Mouse (Mus musculus) liver, postnatal 0 days (tissue): ENCODE measurements at regions not wholly inside any gene's neighbourhood (a gene's known extent, or its start where the extent isn't known, plus 50 kb on each side); places are given as distances from the start of the nearest gene placed in this dataset.
A peak's percentile ranks its signal among the peaks of the same experiment; 100 is the strongest.

Experiments used
- ATAC-seq: fragments of 200-750 bp; cut with Nextera tagmentation; 2 replicates; pipeline ENCODE4 v1.8.0; 2017; ENCODE audit warnings: mild to moderate bottlenecking, moderate library complexity
- DNase-seq: peaks from one replicate; pipeline ENCODE4 v3.0.0-alpha.2; 2016
- H3K27ac ChIP-seq: fragments of 300-500 bp; sonication (generic); 2 replicates; pipeline ENCODE4 v1.5.1; 2014; ENCODE audit warnings: antibody characterized with exemption, moderate library complexity, mild to moderate bottlenecking, low read depth
- H3K27me3 ChIP-seq: fragments of 300-500 bp; sonication (generic); 2 replicates; pipeline ENCODE4 v1.6.1; 2014; ENCODE audit warnings: low read length, control low read depth, mixed read lengths; ENCODE audit not compliant: insufficient read depth
- H3K36me3 ChIP-seq: fragments of 300-500 bp; sonication (generic); replicated peaks from 2 replicates; pipeline ENCODE4 v1.6.1; 2014; ENCODE audit warnings: mild to moderate bottlenecking, control low read depth, low read length, moderate library complexity, mixed read lengths; ENCODE audit not compliant: insufficient read depth
- H3K4me1 ChIP-seq: fragments of 300-500 bp; sonication (generic); 2 replicates; pipeline ENCODE4 v1.6.1; 2014; ENCODE audit warnings: antibody characterized with exemption, mild to moderate bottlenecking, control low read depth; ENCODE audit not compliant: insufficient read depth
- H3K4me2 ChIP-seq: fragments of 300-500 bp; sonication (generic); 2 replicates; pipeline ENCODE4 v1.6.1; 2014; ENCODE audit warnings: low read depth, mild to moderate bottlenecking, low read length, moderate library complexity, mixed read lengths
- H3K4me3 ChIP-seq: fragments of 300-500 bp; sonication (generic); 2 replicates; pipeline ENCODE4 v1.5.1; 2014; ENCODE audit warnings: low read depth, low read length
- H3K9ac ChIP-seq: fragments of 300-500 bp; sonication (generic); replicated peaks from 2 replicates; pipeline ENCODE4 v1.6.1; 2014; ENCODE audit warnings: mild to moderate bottlenecking, moderate library complexity
- H3K9me3 ChIP-seq: fragments of 300-500 bp; sonication (generic); 2 replicates; pipeline ENCODE4 v1.6.1; 2016; ENCODE audit warnings: mild to moderate bottlenecking, control low read depth, low read length, mixed read lengths
- CTCF ChIP-seq: sonication (generic); IDR thresholded peaks from 2 replicates; pipeline ENCODE4 v1.5.1; 2016; ENCODE audit warnings: antibody characterized with exemption, low read depth
- EP300 ChIP-seq: IDR thresholded peaks from 2 replicates; pipeline ENCODE4 v1.6.1; 2016; ENCODE audit warnings: antibody characterized with exemption, low read depth, mild to moderate bottlenecking
- WGBS: fragments of 180-500 bp; shearing (Covaris S2); extraction: QIAGEN DNeasy Blood & Tissue Kit; methylation state at CpG from one replicate; pipeline ENCODE4 v1.1.7; 2014; ENCODE audit not compliant: insufficient replicate concordance; 5-methylcytosine and 5-hydroxymethylcytosine counted together

- ATAC-seq = no peak
- Histone ChIP-seq H3K9me3 (no peaks in the 10 kb centered on the region), H3K9ac (no peak overlapping the region), H3K4me2 (no peak overlapping the region), H3K36me3 (no peaks in the 10 kb centered on the region), H3K27me3 (no peaks in the 10 kb centered on the region), H3K27ac (no peak overlapping the region), H3K4me3 (no peak overlapping the region), H3K4me1 (no peaks in the 10 kb centered on the region)
- no peak for TF ChIP-seq EP300
- no peak for TF ChIP-seq CTCF
- DNase-seq = no peak
- WGBS = 79% methylated on average over 3 of the region's 3 CpGs
These were observed 166.8 kb upstream of the Fam84a start for GRCm38 (mm10) chr12:14318693-14319092.

DNA sequence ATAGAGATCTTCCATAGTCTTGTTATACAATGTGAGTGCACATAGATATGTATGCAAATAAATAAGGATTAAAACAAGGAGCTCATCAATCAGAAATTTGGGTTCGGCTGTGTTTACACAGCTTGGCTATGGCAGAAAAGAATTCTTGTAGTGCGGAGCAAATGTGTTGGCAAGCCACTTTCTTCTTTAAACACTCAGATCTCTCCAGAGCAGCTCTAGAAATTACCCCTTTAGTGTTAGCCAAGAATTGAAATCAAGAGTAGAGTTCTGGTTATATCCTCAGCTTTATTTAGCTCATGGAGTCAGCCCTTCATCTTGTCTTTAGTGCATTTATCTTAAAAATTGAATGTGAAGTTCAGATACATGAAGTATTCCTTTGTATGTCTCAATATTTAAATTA lies 164.5 kb upstream of the Fam84a start:
- H3K9me3 ChIP-seq = no peaks in the 10 kb centered on the region
- no peak for TF ChIP-seq EP300
- no peaks in the 10 kb centered on the region for H3K27me3 ChIP-seq
- no peak overlapping the region for H3K4me3 ChIP-seq
- ATAC-seq = no peak
- no peak overlapping the region for H3K4me2 ChIP-seq
- no peak overlapping the region for H3K9ac ChIP-seq
- no peaks in the 10 kb centered on the region for H3K36me3 ChIP-seq
- no peak overlapping the region for H3K27ac ChIP-seq
- no peak for DNase-seq
- H3K4me1 ChIP-seq = no peaks in the 10 kb centered on the region
- 68% methylated on average over 2 of the region's 2 CpGs for WGBS

GRCm38 (mm10) chr12:14315780-14316179 lies 163.9 kb upstream of the Fam84a start:
- Histone ChIP-seq H3K4me1 (no peaks in the 10 kb centered on the region), H3K4me2 (no peak overlapping the region), H3K27ac (no peak overlapping the region), H3K9me3 (no peaks in the 10 kb centered on the region), H3K4me3 (no peak overlapping the region), H3K9ac (no peak overlapping the region), H3K27me3 (no peaks in the 10 kb centered on the region), H3K36me3 (no peaks in the 10 kb centered on the region)
- no peak for DNase-seq
- TF ChIP-seq EP300 = no peak
- TF ChIP-seq CTCF = peak; percentile 43
- no peak for ATAC-seq
- WGBS = 62% methylated on average over 5 of the region's 5 CpGs

GRCm38 (mm10) chr12:14302366-14302930 lies 150.6 kb upstream of the Fam84a start:
- Histone ChIP-seq H3K36me3 (no peaks in the 10 kb centered on the region), H3K9me3 (no peaks in the 10 kb centered on the region), H3K4me3 (no peak overlapping the region), H3K9ac (no peak overlapping the region), H3K4me1 (no peaks in the 10 kb centered on the region), H3K4me2 (no peak overlapping the region), H3K27ac (no peak overlapping the region), H3K27me3 (no peaks in the 10 kb centered on the region)
- WGBS = 31% methylated on average over 2 of the region's 2 CpGs
- DNase-seq = no peak
- peak; percentile 41; the same call in 1 of the 2 replicates for ATAC-seq
- TF ChIP-seq CTCF (no peak), EP300 (peak; percentile 29; the same call in 1 of the 2 replicates)

DNA sequence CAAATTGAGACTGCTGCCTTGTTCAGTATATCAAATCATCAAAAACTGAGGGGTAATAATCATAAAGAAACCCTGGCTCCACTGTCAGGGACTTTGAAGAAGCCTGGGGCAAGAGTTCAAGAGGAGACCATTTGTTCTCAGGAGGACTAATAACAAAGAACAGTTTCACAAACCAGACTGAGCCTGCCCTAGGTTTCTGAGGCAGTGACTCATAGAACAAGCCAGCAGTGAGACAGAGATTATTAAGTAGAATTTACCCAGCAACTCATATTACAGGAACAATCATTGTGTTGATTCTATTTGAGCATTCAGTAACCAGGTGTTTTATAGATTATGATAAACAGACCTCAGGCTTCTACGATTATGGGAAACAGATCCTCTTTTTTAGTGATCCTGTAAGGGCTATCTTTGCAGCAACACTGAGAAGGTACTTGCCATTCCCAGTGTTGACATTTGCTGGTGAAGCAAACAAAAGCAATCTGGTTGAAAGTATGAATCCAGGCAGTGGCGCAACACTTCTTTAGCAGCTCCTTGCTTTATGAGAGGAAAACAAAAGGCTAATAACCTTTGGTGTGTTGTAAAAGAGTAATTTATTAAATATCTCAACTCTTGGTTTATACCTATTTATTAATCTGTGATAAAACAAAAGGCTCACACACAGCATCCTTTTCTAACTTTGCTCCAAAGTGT lies 150.0 kb upstream of the Fam84a start:
- Histone ChIP-seq H3K4me3 (no peak overlapping the region), H3K4me1 (no peaks in the 10 kb centered on the region), H3K4me2 (no peak overlapping the region), H3K9ac (no peak overlapping the region), H3K27me3 (no peaks in the 10 kb centered on the region), H3K9me3 (no peaks in the 10 kb centered on the region), H3K27ac (no peak overlapping the region), H3K36me3 (no peaks in the 10 kb centered on the region)
- 46% methylated on average over 2 of the region's 2 CpGs for whole genome bisulfite sequencing
- DNase-seq = no peak
- ATAC-seq = no peak
- TF ChIP-seq EP300 (no peak), CTCF (no peak)

GRCm38 (mm10) chr12:14292083-14292482 lies 140.2 kb upstream of the Fam84a start:
- DNase-seq = no peak
- no peaks in the 10 kb centered on the region for H3K4me1 ChIP-seq
- no peaks in the 10 kb centered on the region for H3K36me3 ChIP-seq
- no peak overlapping the region for H3K9ac ChIP-seq
- WGBS = 69% methylated on average over 3 of the region's 3 CpGs
- ATAC-seq = no peak
- H3K4me3 ChIP-seq = no peak overlapping the region
- H3K4me2 ChIP-seq = no peak overlapping the region
- H3K27ac ChIP-seq = no peak overlapping the region
- TF ChIP-seq EP300 = no peak
- TF ChIP-seq CTCF = no peak
- H3K9me3 ChIP-seq = no peaks in the 10 kb centered on the region
- no peaks in the 10 kb centered on the region for H3K27me3 ChIP-seq
